13 mouse cellular contexts compared by ENCODE assay signal in the genomic region with DNA sequence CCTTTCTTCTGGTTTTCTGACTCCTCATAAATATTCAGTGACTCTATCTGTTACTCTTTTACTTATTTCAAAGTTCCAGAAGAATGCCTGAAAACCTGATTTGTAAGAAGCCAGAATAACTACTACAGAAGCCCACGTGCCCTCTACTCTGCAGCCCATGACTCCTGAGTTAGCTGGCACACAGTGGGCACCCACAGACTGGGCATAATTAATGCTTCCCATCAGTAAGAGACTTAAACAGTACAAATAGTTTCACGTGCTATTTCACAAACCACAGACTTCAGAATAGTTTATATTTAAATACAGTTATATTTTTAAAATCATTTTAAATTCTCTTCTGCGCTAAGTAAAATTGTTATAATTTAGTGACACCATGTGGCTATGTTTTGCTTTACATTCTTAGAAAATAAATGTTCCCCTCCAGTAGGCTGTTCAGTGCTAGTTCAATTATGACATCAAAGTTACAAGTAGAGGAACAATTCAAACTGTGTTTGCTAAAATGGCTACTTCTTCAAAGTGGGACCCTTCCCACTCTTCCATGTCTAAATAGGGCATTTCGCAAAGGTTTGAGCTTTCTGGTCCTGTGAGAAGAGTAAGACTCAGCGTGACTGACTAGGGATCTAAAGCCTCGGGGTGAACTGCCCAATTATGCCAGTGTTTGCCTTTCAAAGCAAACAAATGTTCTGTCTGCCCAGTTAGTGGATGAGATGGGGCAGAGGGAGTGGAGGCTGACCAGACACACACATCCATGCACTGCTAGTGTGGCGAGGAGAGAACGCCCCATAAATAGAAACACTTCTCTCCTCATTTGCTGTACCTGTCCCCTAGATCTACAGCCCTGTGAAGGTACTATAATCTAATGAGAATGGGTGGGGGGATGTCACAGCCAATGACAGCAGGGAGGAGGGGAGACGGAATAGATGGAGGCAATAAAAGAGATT.
A peak's percentile ranks its signal among the peaks of the same experiment; 100 is the strongest.
DNase-seq lines count a peak whose midpoint lies in the region; ATAC-seq and TF ChIP-seq lines count a peak whose summit lies in the region.
"Had no signal": no experiment of that assay in that cellular context is flagged by ENCODE, and none has a peak within 500 bp of the region (broad histone marks: within the 10 kb centered on the region; RNA-seq: fewer than 3 reads in every experiment).

No protein-coding gene starts in this region.

- WGBS in hindbrain, embryonic 15.5 days = 67% methylated on average over 9 of the region's 9 CpGs
- whole genome bisulfite sequencing in hindbrain, embryonic 12.5 days = 74% methylated on average over 9 of the region's 9 CpGs
- WGBS in midbrain, embryonic 13.5 days = 65% methylated on average over 9 of the region's 9 CpGs
- WGBS in midbrain, embryonic 11.5 days = 72% methylated on average over 9 of the region's 9 CpGs
- 68% methylated on average over 9 of the region's 9 CpGs for WGBS in stomach, postnatal 0 days

- no peak for DNase-seq in midbrain, embryonic 11.5 days (ENCODE audit: low spot score, missing footprints)
- DNase-seq in adipocyte (ENCODE audit: low spot score) = peak; percentile 26
- no peak for DNase-seq in stomach, postnatal 0 days (ENCODE audit: low spot score)
- DNase-seq in retina, embryonic 14.5 days (ENCODE audit: low spot score) = no peak
- DNase-seq: cerebellum, adult 18-20 months; heart, postnatal 10 days; liver, postnatal 0 days had no signal

- 0 out of 2 replicates have a peak, but pooled peaks cover 3% of the 10 kb centered on the region for H3K36me3 ChIP-seq in hindbrain, embryonic 15.5 days
- H3K36me3 ChIP-seq in hindbrain, embryonic 12.5 days = peaks cover 8% of the 10 kb centered on the region; the same call in 1 of the 2 replicates
- H3K36me3 ChIP-seq in midbrain, embryonic 13.5 days = 0 out of 2 replicates have a peak, but pooled peaks cover 2% of the 10 kb centered on the region
- H3K36me3 ChIP-seq in midbrain, embryonic 11.5 days (ENCODE audit: control insufficient read depth, insufficient read depth, low read length) = no peaks in the 10 kb centered on the region
- peaks cover under 1% of the 10 kb centered on the region; the same call in 1 of the 2 replicates for H3K36me3 ChIP-seq in stomach, postnatal 0 days (ENCODE audit: control insufficient read depth, insufficient read depth, low read length)

- H3K4me2 ChIP-seq in hindbrain, embryonic 15.5 days = no peak overlapping the region
- H3K4me2 ChIP-seq in hindbrain, embryonic 12.5 days (replicated peaks) = no peak overlapping the region
- H3K4me2 ChIP-seq in midbrain, embryonic 13.5 days (replicated peaks) = no peak overlapping the region; the same call in 1 of the 2 replicates
- no peak overlapping the region for H3K4me2 ChIP-seq in midbrain, embryonic 11.5 days
- no peak overlapping the region for H3K4me2 ChIP-seq in stomach, postnatal 0 days (replicated peaks; ENCODE audit: low read depth)
- H3K4me2 ChIP-seq: kidney, embryonic 15.5 days had no signal

- no peak for ATAC-seq in hindbrain, embryonic 15.5 days (ENCODE audit: low FRiP score, low read depth)
- ATAC-seq in hindbrain, embryonic 12.5 days (ENCODE audit: low FRiP score) = no peak
- ATAC-seq in midbrain, embryonic 13.5 days = peak; percentile 3; the same call in 1 of the 2 replicates
- ATAC-seq in midbrain, embryonic 11.5 days (ENCODE audit: low FRiP score) = no peak
- ATAC-seq in stomach, postnatal 0 days (ENCODE audit: low FRiP score, low TSS enrichment) = no peak
- ATAC-seq: inflammation-experienced regulatory T-cells, adult 6 months; liver, postnatal 0 days; Patski had no signal

- peak overlapping the region; percentile 25; the same call in 1 of the 2 replicates for H3K27ac ChIP-seq in hindbrain, embryonic 15.5 days (replicated peaks)
- H3K27ac ChIP-seq in hindbrain, embryonic 12.5 days = no peak overlapping the region
- peak overlapping the region; percentile 44; the same call in 1 of the 2 replicates for H3K27ac ChIP-seq in midbrain, embryonic 13.5 days
- no peak overlapping the region; the same call in 1 of the 2 replicates for H3K27ac ChIP-seq in midbrain, embryonic 11.5 days (ENCODE audit: low read depth, low read length)
- no peak overlapping the region for H3K27ac ChIP-seq in stomach, postnatal 0 days (replicated peaks)
- H3K27ac ChIP-seq: kidney, embryonic 15.5 days had no signal

- H3K27me3 ChIP-seq in hindbrain, embryonic 15.5 days = no peaks in the 10 kb centered on the region
- no peaks in the 10 kb centered on the region for H3K27me3 ChIP-seq in hindbrain, embryonic 12.5 days
- no peaks in the 10 kb centered on the region for H3K27me3 ChIP-seq in midbrain, embryonic 13.5 days
- H3K27me3 ChIP-seq in midbrain, embryonic 11.5 days (ENCODE audit: control insufficient read depth, insufficient read depth, low read length) = no peaks in the 10 kb centered on the region
- H3K27me3 ChIP-seq in stomach, postnatal 0 days (ENCODE audit: control insufficient read depth, insufficient read depth, low read length) = no peaks in the 10 kb centered on the region
- H3K27me3 ChIP-seq: kidney, embryonic 15.5 days; Patski had no signal

- peak; percentile 53 for TF ChIP-seq CTCF in stomach, postnatal 0 days (IDR thresholded peaks at IDR 0.05; ENCODE audit: low read depth)

- H3K4me1 ChIP-seq in hindbrain, embryonic 15.5 days (replicated peaks) = peaks cover 22% of the 10 kb centered on the region; the same call in 1 of the 2 replicates
- peaks cover 19% of the 10 kb centered on the region for H3K4me1 ChIP-seq in hindbrain, embryonic 12.5 days
- H3K4me1 ChIP-seq in midbrain, embryonic 13.5 days (replicated peaks) = peaks cover 32% of the 10 kb centered on the region
- peaks cover 21% of the 10 kb centered on the region for H3K4me1 ChIP-seq in midbrain, embryonic 11.5 days (ENCODE audit: control insufficient read depth, insufficient read depth, low read length)
- H3K4me1 ChIP-seq in stomach, postnatal 0 days (replicated peaks; ENCODE audit: control insufficient read depth, insufficient read depth) = no peaks in the 10 kb centered on the region

- no peaks in the 10 kb centered on the region for H3K9me3 ChIP-seq in hindbrain, embryonic 15.5 days
- H3K9me3 ChIP-seq in hindbrain, embryonic 12.5 days (replicated peaks) = no peaks in the 10 kb centered on the region
- no peaks in the 10 kb centered on the region for H3K9me3 ChIP-seq in midbrain, embryonic 13.5 days
- no peaks in the 10 kb centered on the region for H3K9me3 ChIP-seq in midbrain, embryonic 11.5 days (ENCODE audit: control insufficient read depth, low read length)
- H3K9me3 ChIP-seq in stomach, postnatal 0 days (ENCODE audit: control insufficient read depth, low read length) = no peaks in the 10 kb centered on the region
- H3K9me3 ChIP-seq: kidney, embryonic 15.5 days had no signal

- H3K4me3 ChIP-seq in hindbrain, embryonic 15.5 days = no peak overlapping the region
- H3K4me3 ChIP-seq in hindbrain, embryonic 12.5 days = no peak overlapping the region
- no peak overlapping the region for H3K4me3 ChIP-seq in midbrain, embryonic 13.5 days (replicated peaks)
- H3K4me3 ChIP-seq in midbrain, embryonic 11.5 days (ENCODE audit: low read depth, low read length) = no peak overlapping the region
- no peak overlapping the region for H3K4me3 ChIP-seq in stomach, postnatal 0 days (ENCODE audit: low read depth, low read length)
- H3K4me3 ChIP-seq: kidney, embryonic 15.5 days had no signal

- TF ChIP-seq EP300 in stomach, postnatal 0 days (optimal IDR thresholded peaks at IDR 0.05) = no peak

- H3K9ac ChIP-seq in hindbrain, embryonic 15.5 days = no peak overlapping the region
- no peak overlapping the region for H3K9ac ChIP-seq in hindbrain, embryonic 12.5 days
- H3K9ac ChIP-seq in midbrain, embryonic 13.5 days (replicated peaks) = no peak overlapping the region
- H3K9ac ChIP-seq in midbrain, embryonic 11.5 days (ENCODE audit: low read length) = no peak overlapping the region; the same call in 1 of the 2 replicates
- no peak overlapping the region for H3K9ac ChIP-seq in stomach, postnatal 0 days (ENCODE audit: low read length)
- H3K9ac ChIP-seq: kidney, embryonic 15.5 days; liver, postnatal 0 days had no signal

Comparison
In these comparisons a context has a peak if more than half of its experiments do, and no peak if none do; other contexts are left out.
1. H3K27ac ChIP-seq: peak in hindbrain, embryonic 15.5 days (single experiment) and midbrain, embryonic 13.5 days (single experiment); none in hindbrain, embryonic 12.5 days (single experiment), midbrain, embryonic 11.5 days (single experiment) and stomach, postnatal 0 days (single experiment).